Mouse (Mus musculus) heart, postnatal 0 days (tissue): ENCODE measurements around the gene Cab39.

Source experiments
- CTCF ChIP-seq: IDR thresholded peaks from 2 replicates; pipeline ENCODE4 v1.5.1; 2016; ENCODE audit warnings: antibody characterized with exemption, control low read depth, low read depth
- EP300 ChIP-seq: IDR thresholded peaks from 2 replicates; pipeline ENCODE4 v1.6.1; 2016; ENCODE audit warnings: antibody characterized with exemption, low read depth

DNA sequence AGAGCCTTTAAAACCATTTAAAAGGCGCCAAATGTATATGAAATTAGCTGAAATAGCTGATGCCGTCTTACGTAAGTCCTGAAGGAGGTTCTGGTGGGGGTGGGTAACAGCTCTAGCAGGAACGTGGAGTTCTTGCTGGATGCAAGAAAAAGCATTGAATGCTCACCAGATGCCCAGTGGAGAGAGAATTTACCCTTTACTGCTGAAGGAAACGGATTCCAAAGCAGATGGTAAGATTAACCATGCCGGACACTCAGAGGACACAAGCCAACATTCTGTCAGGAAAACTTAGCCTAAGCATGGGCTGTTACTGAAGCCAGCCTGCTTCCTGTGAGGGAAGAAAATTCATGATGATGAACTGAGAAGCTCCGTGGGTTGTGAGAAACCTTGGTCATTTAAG, 76.8 kb downstream of the Cab39 start:
- TF ChIP-seq CTCF (no peak), EP300 (no peak)
